Mouse (Mus musculus) heart, postnatal 14 days (tissue): ENCODE results near the gene Dnttip1. TPM values are rescaled to one million over a fixed set of nuclear protein-coding genes. Genes with fewer than 3 reads are reported as not detected.
"Not testable (repeated sequence)": the region's sequence is repeated elsewhere in the genome, so short reads cannot be mapped to it uniquely, and the experiment has no call there.

Experiments
- DNase-seq, 2 experiments: peaks; one replicate each; pipeline ENCODE4 v3.0.0; 2021 to 2022
- intact Hi-C: fragments of 180-260 bp; cut with DNase I; formaldehyde crosslinking; loops from one replicate; pipeline ENCODE4 v1.15.1; 2025
- total RNA-seq, 2 experiments: library from RNA; stranded (reverse); gene quantifications; 2 replicates each; pipeline ENCODE4 v1.2.3; 2021

The Dnttip1 gene
- total RNA-seq, 2 experiments from 2014 or later: 29.4 to 30.2 TPM

GRCm38 (mm10) chr2:164795868-164796267 is 50.1 kb downstream of the Dnttip1 start:
- DNase-seq: no peak
- intact Hi-C loops: loop anchor here (5.0 kb wide), 1 partner anchor 204 kb away; the partner anchor contains the start of gene Eppin

- not testable (repeated sequence) for DNase-seq
- intact Hi-C loops: loop anchor here (5.0 kb wide), 1 partner anchor 206 kb away; the partner anchor contains the start of gene Eppin
Observed at GRCm38 (mm10) chr2:164798554-164798953, 52.8 kb downstream of the Dnttip1 start.

GRCm38 (mm10) chr2:164800252-164801004 is 54.6 kb downstream of the Dnttip1 start:
- no peak for DNase-seq
- intact Hi-C loops: no loop called here

- intact Hi-C loops: no loop called here
- DNase-seq: no peak
Observed at GRCm38 (mm10) chr2:164803201-164803920, 57.6 kb downstream of the Dnttip1 start.

- DNase-seq: no peak
- intact Hi-C loops: no loop called here
Observed at GRCm38 (mm10) chr2:164803921-164804313, 58.1 kb downstream of the Dnttip1 start.

GRCm38 (mm10) chr2:164804533-164805331 is 58.9 kb downstream of the Dnttip1 start, which contains the start of the genes Acot8 and Zswim3:
Acot8 (minus strand) TSS chr2:164804882.
Zswim3 (plus strand) TSS chr2:164805098.
- intact Hi-C loops: no loop called here
- DNase-seq: peak; percentile 96 to 97

GRCm38 (mm10) chr2:164805332-164805718 is 59.5 kb downstream of the Dnttip1 start:
- DNase-seq: no peak
- intact Hi-C loops: no loop called here

- intact Hi-C loops: no loop called here
- DNase-seq: no peak
Observed at GRCm38 (mm10) chr2:164806614-164807013, 60.8 kb downstream of the Dnttip1 start.

- intact Hi-C loops: no loop called here
- DNase-seq: no peak
Observed at GRCm38 (mm10) chr2:164813557-164813956, 67.8 kb downstream of the Dnttip1 start.

- intact Hi-C loops: no loop called here
- no peak for DNase-seq
Observed at GRCm38 (mm10) chr2:164815348-164815747, 69.6 kb downstream of the Dnttip1 start.

- DNase-seq: no peak
- intact Hi-C loops: no loop called here
Observed at GRCm38 (mm10) chr2:164815821-164816220, 70.0 kb downstream of the Dnttip1 start.

GRCm38 (mm10) chr2:164817206-164817605 is 71.4 kb downstream of the Dnttip1 start:
- DNase-seq: no peak
- intact Hi-C loops: no loop called here

GRCm38 (mm10) chr2:164817703-164818102 is 71.9 kb downstream of the Dnttip1 start:
- intact Hi-C loops: no loop called here
- no peak for DNase-seq

Other genes with a start within 250 kb of the Dnttip1 start
- gene Pigt, start 248.5 kb upstream of the Dnttip1 start, total RNA-seq: 10 to 100 TPM; 43.1 to 45.9 TPM
- 10 to 100 TPM in 1 of 2 experiments, not detected in 1; 14.8 TPM for gene Wfdc2, start 183.6 kb upstream of the Dnttip1 start, total RNA-seq
- gene Spint3, start 172.5 kb upstream of the Dnttip1 start, total RNA-seq: not detected
- gene Wfdc6a, start 160.5 kb upstream of the Dnttip1 start, total RNA-seq: under 1 TPM; 0.29 to 0.48 TPM
- not detected for gene Eppin, start 152.4 kb upstream of the Dnttip1 start, total RNA-seq
- not detected for gene Wfdc6b, start 132.5 kb upstream of the Dnttip1 start, total RNA-seq
- gene Wfdc8, start 132.4 kb upstream of the Dnttip1 start, total RNA-seq: not detected
- not detected for gene Wfdc16, start 107.2 kb upstream of the Dnttip1 start, total RNA-seq
- not detected for gene Wfdc10, start 89.9 kb upstream of the Dnttip1 start, total RNA-seq
- gene Wfdc9, start 89.4 kb upstream of the Dnttip1 start, total RNA-seq: not detected
- not detected for gene Wfdc11, start 71.9 kb upstream of the Dnttip1 start, total RNA-seq
- not detected for gene Wfdc13, start 60.9 kb upstream of the Dnttip1 start, total RNA-seq
- not detected for gene Spint4, start 47.5 kb upstream of the Dnttip1 start, total RNA-seq
- not detected for gene Spint5, start 30.7 kb upstream of the Dnttip1 start, total RNA-seq
- gene Wfdc3, start 52 bp upstream of the Dnttip1 start, total RNA-seq: under 1 TPM; 0.22 to 0.33 TPM
- gene Ube2c, start 23.9 kb downstream of the Dnttip1 start, total RNA-seq: 10 to 100 TPM; 10.8 to 19.5 TPM
- not detected for gene Tnnc2, start 34.0 kb downstream of the Dnttip1 start, total RNA-seq
- 10 to 100 TPM; 20.8 to 23.0 TPM for gene Snx21, start 39.8 kb downstream of the Dnttip1 start, total RNA-seq
- 10 to 100 TPM; 11.2 to 11.3 TPM for gene Acot8, start 58.9 kb downstream of the Dnttip1 start, total RNA-seq
- 1 to 10 TPM; 2.4 to 2.6 TPM for gene Zswim3, start 59.1 kb downstream of the Dnttip1 start, total RNA-seq
- 1 to 10 TPM; 3.7 to 5.0 TPM for gene Zswim1, start 76.7 kb downstream of the Dnttip1 start, total RNA-seq
- 1 to 10 TPM in 1 of 2 experiments, under 1 TPM in 1; 0.86 to 1.0 TPM for gene Spata25, start 82.6 kb downstream of the Dnttip1 start, total RNA-seq
- gene Ctsa, start 86.9 kb downstream of the Dnttip1 start, total RNA-seq: 100 to 1,000 TPM in 1 of 2 experiments, 10 to 100 TPM in 1; 97.7 to 103 TPM
- 10 to 100 TPM; 34.6 to 34.7 TPM for gene Neurl2, start 87.5 kb downstream of the Dnttip1 start, total RNA-seq
- 10 to 100 TPM; 43.7 to 58.5 TPM for gene Pltp, start 111.7 kb downstream of the Dnttip1 start, total RNA-seq
- gene Pcif1, start 133.3 kb downstream of the Dnttip1 start, total RNA-seq: 10 to 100 TPM; 33.0 to 33.6 TPM
- gene Zfp335, start 165.8 kb downstream of the Dnttip1 start, total RNA-seq: 10 to 100 TPM; 10.7 to 10.8 TPM
- under 1 TPM; 0.43 to 0.63 TPM for gene Mmp9, start 194.8 kb downstream of the Dnttip1 start, total RNA-seq
- gene Slc12a5, start 214.8 kb downstream of the Dnttip1 start, total RNA-seq: under 1 TPM; 0.73 to 0.91 TPM